Mouse (Mus musculus): Measurements from ENCODE around the gene 2410004P03Rik.

DNA sequence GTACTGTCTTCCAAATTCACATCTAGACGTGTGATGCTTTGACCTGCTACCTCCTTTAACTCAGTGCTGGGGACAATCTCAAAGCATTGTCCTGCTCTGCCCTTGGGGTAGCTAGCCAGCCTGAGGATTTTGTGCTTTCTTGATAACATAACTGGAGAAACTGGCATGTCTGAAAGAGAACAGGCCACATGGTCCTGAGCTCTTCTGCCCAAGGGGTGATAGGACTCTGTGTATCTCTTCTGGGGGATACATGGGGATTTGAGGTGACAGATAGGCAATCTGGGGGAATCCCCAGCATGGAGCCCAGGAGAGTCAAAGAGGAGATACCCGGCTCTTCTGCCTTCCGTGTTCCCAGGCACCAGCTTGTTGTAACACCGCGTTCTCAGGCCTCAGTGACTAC is 23.1 kb upstream of the 2410004P03Rik start:
- TF ChIP-seq POLR2A (IDR thresholded peaks at IDR 0.05; ENCODE audit: borderline replicate concordance, low read depth, low read length) = no peak
- no peak for TF ChIP-seq CTCF (IDR thresholded peaks at IDR 0.05; ENCODE audit: low read depth, low read length)
